Mouse (Mus musculus): ENCODE data around the gene Ccin.

GRCm38 (mm10) chr4:43976223-43976740 is 7.0 kb upstream of the Ccin start:
- TF ChIP-seq GATA1 (IDR thresholded peaks at IDR 0.05; ENCODE audit: borderline replicate concordance, low read length) (no peak), FLI1 (IDR thresholded peaks at IDR 0.05; ENCODE audit: low read length) (no peak)

Measured in megakaryocyte, embryonic 14.5 days (primary cell).